Mouse (Mus musculus) telencephalon, adult 2 months (tissue): ENCODE data around the gene 1700016C15Rik.

Experiments used
- DNase-seq: peaks from one replicate; pipeline ENCODE4 v3.0.0-alpha.2; 2011; ENCODE audit warnings: low read depth, low spot score

1700016C15Rik gene

DNA sequence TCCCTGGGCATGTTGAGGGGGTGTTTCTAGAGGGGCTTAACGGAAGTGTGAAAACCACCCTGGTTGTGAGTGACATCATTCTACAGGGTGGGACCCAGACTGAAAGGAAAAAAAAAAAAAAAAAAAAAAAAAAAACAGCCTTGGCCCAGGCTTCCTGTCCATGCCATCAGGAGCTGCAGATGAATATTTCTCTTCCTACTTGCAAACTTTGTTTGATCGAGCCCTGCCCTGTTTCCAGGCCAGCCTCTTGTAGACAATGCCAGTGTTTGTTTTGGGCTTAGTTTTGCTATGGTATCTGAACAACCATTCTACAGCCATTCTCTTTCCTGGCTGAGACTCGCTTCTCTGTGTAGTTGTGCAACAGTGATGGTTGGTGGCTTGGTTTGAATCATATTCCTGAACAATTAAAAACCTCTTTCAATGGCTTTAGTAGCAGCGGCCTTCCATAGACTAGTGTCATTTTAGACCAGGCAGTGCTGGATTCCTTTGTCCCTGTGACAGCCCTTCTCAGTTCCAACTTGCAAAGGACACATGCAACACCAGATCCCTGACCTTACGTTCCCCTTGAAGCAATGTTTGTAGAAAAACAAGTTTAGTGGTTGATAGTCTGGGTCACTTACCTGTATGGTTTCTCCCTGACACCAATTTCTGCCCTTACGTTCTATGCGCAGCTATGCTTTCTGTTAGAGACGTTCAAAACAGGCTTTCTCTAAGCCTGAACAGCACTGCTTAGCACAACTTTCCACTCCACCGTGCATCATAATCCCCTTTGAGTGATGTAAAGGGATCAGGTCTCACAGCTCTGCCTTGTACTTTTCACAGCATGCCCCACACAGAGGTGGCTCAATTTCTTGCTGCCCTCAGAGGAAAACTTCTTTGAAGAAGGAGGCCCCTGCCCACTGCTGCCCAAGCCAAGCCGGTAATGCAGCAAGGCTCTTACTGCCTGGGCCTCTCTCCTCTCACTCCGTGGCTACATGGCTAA lies at the start of gene 1700016C15Rik:
1700016C15Rik (plus strand) TSS at position 772 of the 982 bp plus-strand sequence.
- no peak for DNase-seq

DNA sequence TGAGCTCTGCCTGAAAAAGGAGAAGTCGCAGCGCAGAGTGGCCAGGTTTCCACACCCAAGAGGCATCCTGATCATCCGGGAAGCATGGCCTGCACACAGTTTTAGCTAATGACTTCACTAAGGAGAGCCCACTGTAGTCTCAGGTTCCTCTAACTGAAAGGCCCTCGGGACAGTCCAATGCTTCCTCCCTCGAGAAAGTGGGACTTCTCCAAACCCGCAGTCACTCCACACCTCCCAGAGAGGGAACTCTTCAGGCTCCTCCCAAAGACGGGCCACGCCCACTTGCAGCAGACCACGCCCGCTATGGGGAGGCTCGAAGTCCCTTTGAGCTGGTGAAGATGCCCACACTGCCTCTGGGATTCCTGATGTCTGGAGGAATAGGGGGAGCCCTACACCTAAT lies 48.4 kb upstream of the 1700016C15Rik start:
- no peak for DNase-seq

DNA sequence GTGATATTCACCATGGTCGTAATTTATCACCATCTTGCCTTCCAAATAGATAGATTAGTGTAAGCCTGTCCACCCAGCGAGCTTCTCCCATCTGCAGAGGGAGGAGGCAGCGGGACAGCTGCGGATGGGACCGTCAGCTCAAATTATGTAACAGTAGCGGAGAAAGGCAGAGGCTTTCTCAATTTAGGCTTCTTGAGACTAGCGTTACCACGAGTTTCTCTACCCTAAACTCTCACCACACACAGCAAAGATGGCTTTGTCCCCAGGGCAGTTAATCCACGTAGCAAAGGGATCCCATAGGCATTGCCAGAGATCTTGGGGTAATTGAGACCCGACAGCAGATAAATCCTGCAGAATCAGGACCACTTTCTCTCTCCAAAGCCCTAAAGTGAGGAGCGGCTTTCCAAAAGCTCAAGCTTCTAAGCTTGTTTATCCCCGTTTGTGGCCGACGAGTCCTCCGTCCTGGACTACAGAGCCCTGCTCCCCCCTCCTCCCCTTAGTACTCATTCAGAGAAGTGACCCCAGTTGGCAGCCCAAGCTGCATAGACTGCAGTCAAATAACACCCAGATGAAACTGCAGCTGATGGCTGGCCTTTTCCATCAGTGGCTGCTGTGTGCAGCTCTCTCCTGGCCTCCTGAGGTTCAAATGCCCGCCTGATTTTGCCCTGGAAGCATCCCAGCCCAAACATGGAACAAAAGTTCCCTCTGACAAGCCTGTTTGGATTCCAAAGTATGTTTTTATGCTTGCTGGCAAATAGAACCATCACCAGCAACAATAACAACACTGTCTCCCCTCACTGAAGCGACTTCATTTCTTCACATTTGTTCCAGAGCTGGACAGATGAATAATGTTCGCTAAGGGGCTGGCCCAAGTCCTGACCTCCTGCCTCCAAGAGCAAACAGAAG lies 45.4 kb upstream of the 1700016C15Rik start:
- no peak for DNase-seq

DNA sequence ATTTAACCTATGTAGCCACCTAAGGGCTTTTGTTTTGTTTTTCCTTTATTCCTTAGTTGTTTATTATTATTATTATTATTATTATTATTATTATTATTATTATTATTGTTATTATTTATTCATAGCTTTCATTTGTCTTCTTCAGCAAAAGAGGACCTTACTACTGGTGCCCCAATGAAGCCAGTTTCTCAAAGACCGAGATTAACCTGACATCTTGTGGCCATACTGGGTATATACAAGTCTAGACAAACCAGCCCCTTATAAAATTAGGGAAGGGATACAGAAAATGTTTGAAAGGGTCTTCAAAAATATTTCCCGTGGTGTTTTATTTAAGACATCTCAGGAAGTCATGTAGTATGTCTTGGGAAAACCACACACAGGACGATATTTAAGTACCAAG lies 44.7 kb upstream of the 1700016C15Rik start:
- DNase-seq, result no peak

DNA sequence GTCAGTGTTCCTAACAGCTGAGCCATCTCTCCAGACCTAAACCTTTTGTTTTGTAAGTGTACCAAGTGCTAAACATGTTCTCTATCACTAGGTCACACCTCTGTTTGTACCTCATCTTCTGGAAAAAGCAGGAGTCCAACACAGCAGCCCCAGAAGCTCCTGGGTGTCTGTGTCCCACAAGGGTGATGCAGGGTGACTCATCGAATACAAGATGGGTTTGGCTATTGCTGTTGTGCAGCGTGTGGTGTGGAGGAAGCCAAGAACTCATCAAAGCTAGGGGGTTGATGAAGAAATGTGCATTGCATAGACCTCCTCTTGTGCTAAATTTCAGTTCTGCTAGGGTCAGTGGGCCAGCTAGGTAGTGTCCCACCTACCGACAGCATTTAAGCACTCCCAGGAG lies 43.5 kb upstream of the 1700016C15Rik start:
- DNase-seq, result no peak

DNA sequence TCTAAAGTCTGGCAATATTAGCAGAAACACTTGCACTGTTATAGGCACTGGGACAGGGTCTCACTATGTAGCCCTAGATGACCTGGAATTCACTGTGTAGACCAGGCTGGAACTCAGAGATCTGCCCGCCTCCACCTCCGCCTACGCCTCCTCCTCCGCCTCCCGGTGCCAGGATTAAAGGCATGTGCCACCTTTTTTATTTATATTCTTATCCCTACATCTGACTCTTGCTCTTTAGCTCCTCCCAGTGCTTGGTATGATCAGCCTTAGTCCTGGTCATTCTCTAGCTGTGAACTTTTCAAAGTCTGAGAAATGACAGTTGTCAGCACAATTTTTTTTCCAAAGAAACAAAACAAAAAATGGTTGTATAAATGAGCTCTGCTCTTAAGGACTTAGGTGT lies 42.6 kb upstream of the 1700016C15Rik start:
- DNase-seq, result no peak

DNA sequence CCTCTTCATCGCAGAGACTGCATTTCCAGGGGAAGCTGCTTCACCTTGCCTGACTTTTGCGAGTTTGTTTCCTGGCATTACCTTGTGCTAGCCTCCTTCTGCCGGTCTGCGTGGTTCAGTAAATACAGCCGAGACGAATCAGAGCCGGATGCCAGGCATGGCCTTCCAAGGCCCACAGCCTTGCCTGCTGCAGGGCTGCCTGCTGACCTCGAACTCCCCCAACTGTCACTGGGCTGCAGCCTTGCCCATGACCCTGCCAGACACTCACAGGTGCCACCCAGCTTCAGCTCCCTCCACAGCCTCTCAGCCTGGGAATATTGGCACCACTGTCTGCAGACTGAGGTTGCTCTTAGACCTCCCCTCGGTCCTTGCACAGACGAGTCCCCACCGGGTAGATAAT lies 37.1 kb upstream of the 1700016C15Rik start:
- no peak for DNase-seq

DNA sequence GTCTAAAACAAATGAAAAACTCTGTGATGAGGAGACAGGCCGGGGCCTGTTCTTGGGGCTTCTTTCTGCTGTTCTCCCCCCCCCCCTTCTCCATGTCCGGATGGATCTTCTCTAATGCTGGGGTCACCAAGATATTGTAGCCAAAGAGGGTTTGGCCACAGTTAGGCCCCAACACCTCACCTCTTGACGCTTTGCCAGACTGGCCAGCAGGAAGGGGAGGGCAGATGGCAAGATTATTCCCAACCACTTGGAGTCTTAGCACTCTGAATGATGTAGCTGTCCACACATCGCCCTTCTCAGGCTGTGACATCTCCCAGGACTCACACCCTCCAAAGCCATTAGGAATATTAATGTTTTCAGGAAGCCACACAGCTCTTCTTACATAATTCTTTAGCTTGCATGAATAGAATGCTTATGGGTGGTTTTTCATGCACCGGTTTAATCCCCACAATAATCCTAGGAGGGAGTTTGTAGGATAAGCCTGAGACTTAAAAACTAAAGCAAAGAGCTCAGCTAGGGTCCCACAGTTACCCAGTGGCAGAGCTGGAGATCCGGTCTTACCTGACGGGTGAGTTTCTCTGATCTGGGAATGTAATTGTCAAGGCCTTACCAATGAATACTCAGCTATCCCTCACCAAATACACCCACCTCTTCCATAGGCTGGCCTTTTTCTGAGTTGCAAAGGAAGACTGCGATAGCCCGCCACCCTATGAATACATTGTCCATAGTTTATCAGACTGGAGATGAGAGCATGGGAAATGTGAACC lies 35.9 kb upstream of the 1700016C15Rik start:
- DNase-seq, result no peak

DNA sequence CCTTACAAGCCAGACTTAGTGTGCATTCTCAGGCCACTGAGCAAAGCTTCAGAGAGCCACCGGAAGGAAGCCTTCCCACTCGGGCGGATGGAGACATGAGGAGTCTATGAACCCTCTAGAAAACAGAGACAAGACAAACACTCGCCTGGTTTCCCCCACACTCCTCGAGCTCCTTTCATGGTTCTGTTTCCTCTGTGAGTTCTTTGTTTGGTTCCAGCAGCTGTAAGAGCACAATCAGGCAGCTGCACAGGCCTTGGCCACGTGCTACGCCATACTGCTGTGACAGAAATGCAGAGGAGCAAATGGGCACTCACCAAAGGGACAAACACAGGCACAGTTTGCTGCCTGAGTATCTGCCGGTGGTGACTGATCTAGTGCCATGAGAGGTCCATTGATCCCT lies 29.1 kb upstream of the 1700016C15Rik start:
- DNase-seq, result no peak

DNA sequence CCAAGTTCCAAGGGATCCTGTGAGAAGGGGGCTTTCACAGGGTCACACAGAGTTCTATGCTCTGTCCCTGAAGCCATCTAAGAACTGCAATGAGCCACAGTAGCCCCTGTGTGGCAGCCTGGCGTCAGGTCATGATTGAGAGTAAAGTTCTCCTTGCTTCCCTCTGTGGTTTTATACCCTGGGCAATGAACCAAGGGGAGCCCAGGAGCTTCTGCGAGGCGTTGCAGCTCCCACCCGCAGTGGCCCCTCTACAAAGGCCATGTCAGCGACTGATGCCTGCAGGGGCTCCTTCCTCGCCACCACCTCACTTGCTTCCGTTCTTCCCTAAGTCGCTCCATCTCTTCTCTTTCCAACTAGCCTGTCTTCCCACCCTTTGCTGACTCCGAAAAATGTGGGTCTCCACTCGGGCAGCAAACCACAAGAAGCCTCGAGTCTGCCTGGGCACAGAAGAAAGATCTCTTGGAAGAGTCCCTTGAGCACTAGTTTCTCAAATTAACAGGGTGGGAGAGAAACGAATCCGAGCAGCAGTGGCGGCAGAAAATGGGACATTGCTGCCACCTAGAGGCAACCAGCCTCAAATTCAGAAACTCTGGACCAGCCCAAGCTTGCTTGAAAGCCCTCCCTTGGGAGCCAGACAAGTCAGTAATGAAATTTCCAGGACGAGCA lies 27.0 kb upstream of the 1700016C15Rik start:
- DNase-seq, result peak; percentile 74

DNA sequence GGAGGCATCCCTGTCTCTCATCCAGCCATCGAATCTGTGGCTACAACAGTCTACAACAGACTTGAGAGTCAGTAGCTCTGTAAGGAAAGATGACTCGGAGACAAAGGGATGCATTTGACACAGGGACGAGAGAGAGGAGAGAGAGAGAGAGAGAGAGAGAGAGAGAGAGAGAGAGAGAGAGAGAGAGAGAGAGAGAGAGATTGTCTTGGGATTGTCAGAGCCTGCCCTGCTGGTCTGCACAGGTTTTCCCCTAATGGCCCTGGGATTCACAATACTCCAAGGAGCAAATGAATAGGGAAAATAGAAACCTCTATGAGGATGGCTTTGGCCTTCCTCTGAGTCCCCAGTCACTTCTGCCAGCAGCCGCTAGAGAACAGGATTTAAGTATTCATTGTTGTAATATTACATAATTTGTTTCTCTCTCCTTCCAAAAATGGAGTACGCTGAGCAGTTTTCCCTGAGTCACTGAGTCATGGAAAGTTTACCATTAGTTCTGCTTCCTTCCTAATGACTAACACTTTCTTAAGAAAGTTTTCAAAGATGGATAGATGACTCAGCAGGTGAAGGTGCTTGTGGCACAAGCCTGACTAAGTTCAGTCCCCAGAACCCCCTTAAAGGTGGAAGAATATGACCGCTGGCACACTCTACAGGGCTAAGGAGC lies 26.3 kb upstream of the 1700016C15Rik start:
- no peak for DNase-seq

DNA sequence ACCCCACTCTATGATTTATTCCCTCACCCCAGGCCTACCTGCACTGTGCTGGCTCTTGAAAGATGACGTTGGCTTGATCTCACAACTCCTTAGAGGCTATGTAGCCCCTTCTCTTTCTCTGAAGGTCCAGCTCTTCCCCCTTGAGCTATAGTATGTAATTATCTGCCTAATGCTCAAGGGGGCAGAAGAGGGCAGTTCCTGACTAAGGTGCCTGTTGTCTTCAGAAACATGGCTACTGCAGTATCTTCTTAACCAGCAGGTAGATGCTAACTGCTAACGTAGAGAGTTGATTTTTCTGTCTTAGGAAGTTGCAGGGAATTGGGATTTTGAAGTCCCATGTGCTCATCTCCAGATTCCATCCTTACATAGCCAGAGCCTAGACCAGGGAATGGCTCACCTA lies 24.4 kb upstream of the 1700016C15Rik start:
- no peak for DNase-seq

DNA sequence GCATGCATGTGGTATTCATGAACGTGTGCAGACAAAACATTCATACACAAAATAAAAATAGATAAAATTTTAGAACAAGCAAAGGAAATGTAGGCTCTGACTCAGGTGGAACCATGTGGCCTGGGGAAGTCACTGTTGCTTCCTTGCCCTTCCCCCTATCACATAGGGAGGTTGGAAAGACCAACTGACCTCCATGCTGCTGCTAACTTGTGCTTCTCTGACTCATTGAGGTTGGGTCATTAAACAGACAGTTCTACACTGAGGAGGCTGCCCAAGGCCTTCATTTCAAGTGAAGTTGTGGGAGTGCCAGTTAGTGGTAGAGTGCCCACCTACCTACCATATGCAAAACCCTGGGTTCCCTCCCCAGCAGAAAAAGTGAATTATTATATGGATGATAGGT lies 22.0 kb upstream of the 1700016C15Rik start:
- no peak for DNase-seq

DNA sequence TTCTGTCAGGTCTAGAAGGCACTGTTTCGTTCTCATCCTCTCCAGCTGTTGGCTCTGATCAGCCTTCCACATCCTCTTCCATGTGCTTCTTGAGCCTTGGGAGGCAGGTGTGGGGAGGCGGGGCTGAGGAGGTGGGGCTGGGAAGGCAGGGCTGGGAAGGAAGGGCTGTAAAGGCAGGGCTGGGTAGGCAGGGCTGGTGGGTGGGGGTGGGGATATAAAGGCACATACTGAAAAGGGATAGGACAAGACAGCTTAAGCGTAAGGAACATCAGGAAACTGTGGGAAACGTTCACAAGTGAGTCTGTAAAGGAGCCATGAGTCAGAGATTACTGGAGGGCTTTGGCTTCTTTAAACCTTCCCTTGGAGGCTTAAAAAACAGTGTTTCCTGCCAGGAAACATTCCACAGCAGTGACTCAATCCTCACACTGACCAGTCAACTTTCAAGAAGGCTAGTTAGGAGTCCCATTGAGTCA lies 21.0 kb upstream of the 1700016C15Rik start:
- DNase-seq, result no peak

DNA sequence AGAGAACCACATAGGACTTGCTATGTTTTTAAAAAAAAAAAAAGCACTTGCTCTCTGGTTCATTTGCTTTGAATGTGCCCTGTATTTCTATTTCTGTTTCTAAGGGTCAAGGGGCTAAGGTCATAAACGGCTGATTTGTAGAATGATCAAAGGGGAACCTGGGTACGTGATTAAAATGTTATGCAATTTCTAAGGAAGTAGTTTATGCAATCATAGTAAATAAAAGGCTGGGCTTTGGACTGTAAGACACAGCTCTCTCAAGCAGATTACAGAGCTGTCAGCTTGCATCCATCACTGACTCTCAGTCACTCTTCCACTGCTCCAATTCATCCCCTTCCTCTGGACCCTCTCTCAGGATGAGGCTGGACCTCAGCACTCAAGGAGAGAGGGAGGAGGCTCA lies 18.6 kb upstream of the 1700016C15Rik start:
- DNase-seq, result no peak

DNA sequence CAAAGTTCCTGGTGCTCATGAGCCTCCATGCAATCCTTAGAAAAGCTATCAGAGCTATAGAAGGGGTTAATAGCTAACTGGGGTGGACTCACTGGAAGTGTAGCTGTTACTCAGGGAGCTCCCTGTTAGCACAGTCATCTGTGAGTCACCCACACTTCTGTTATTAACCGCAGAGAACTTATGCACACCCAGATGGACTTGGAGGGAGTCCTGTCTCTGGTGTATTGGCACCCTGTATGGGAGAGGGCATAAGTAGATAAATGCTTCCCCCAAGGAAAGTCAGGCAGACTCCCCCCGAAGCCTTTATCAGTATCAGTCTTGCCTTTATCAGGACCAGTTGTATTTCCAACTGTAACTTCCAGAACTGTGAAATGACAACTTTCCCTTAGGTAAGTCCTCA lies 18.2 kb upstream of the 1700016C15Rik start:
- no peak for DNase-seq

DNA sequence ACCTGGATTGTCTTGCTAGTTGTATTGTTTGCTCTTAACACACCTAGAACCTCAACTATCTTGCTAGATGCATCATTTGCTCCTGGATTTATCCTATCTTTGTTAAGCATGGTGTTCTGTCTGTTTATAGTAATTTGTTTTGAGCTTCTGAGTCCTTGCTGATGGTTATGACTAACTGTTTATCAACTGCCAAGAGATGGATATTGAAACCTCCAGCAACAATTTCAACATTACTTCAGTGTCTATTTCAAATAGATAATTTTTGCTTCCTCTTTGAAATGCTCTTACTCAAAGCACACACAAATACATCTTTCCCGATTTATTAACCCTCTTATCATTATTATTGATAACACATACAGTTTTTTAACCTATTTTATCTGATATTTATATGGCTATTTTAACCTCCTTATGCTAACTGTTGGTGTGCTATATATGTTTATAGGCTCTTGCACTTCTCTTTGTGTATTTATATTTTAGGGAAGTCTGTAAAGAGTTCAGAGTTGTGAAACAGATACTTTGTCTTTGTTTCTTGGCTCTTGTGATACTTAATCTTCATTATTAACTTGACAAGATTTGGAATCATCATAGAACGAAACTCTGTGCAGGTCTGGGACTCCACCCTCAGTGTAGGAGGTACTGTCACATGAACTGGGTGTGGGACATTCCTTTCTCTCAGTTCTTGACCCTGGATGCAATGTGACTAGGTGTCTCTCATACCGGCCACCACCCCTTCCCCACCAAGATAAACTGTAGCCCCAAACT lies 15.8 kb upstream of the 1700016C15Rik start:
- DNase-seq, result no peak

DNA sequence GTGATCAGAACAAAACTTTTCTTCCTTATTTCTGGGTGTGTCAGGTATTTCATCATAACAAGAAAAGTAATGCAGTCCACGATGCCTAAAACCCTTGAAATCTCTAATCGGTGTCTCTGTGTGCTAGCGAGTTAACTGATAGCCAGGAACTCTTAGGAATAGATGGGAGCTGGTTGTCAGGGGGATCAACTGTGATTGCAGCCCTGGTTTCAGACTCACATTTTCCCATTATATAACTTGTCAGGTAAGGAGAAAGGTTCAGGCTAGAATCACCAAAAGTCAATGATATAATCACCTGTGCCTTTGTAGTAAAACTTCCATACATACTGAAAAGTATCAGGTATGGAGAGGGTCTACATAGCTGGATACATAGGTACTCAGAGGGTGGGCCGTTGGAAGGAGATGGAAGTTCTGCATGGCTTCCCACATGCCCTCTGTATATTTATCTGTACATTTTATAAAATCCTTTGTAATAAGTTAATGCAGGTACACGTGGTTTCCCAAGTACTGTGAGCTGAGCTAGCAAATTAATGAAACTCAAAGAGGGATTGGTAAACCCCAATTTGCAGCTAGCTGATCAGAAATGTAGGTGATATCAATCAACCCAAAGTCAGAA lies 15.1 kb upstream of the 1700016C15Rik start:
- no peak for DNase-seq

DNA sequence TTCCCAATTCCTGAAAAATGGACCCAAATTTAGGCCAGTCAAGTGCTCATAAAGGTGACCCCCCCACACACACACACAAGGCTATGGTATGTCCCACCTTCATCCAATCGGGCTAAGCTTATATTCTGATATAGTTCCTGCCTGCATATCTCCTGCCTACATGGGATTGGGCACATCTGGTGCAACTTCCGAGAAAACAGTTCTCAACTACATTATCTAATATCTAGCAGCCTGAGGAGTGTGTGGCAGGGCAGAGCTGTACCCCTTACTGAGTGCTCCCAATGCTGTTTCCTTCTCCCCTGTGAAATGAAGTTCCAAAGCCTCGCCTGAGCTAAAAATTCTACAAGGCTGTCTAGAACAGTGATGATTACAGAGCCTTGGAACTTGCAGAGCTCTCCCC lies 13.2 kb upstream of the 1700016C15Rik start:
- no peak for DNase-seq
